Comparison of ENCODE assay signal across 26 mouse cellular contexts in the genomic region with DNA sequence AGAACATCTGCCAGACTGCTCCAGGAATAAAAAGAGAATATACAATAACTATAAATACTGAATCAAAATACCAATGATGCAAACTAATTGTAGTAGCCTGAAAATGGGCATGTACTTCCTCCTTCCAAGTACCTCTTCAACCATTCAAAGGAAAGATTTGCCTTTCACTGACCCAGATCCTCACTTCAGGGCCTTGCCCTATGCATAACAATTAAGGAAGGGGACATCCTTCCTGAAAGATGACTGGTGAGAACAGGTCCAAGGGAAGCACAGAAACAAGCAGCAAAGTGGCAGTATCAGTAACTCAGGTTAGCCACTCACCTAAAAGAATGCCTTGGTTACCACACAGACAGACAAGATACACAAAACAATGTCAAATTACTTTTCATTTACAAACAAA. TPM values are rescaled to one million over a fixed set of nuclear protein-coding genes. Genes with fewer than 3 reads are reported as not detected.
"Had no signal": no experiment of that assay in that cellular context is flagged by ENCODE, and none has a peak within 500 bp of the region (broad histone marks: within the 10 kb centered on the region; RNA-seq: fewer than 3 reads in every experiment).

No protein-coding gene starts in this region.

- DNase-seq: retina, postnatal 1 day; right cerebral cortex, adult 18-20 months; right cerebral cortex, postnatal 14 days; right cerebral cortex, postnatal 25 days; right cerebral cortex, postnatal 4 days; spleen, adult 18-20 months; thymus, adult 18-20 months; thymus, adult 2 months; thymus, postnatal 14 days; thymus, postnatal 25 days; thymus, postnatal 36 days; thymus, postnatal 4 days had no signal

- H3K27ac ChIP-seq: neural tube, embryonic 12.5 days; neural tube, embryonic 13.5 days; neural tube, embryonic 15.5 days; stomach, embryonic 15.5 days; stomach, postnatal 0 days had no signal

- H3K9me3 ChIP-seq: neural tube, embryonic 12.5 days; neural tube, embryonic 13.5 days; neural tube, embryonic 15.5 days; stomach, embryonic 15.5 days had no signal

- H3K27me3 ChIP-seq: neural tube, embryonic 12.5 days; neural tube, embryonic 13.5 days; neural tube, embryonic 15.5 days; stomach, embryonic 15.5 days had no signal

- H3K4me3 ChIP-seq: neural tube, embryonic 12.5 days; neural tube, embryonic 13.5 days; neural tube, embryonic 15.5 days; stomach, embryonic 15.5 days had no signal

- H3K36me3 ChIP-seq: neural tube, embryonic 12.5 days; neural tube, embryonic 13.5 days; neural tube, embryonic 15.5 days; stomach, embryonic 15.5 days had no signal

- H3K4me1 ChIP-seq: neural tube, embryonic 12.5 days had no signal

- H3K9ac ChIP-seq: neural tube, embryonic 12.5 days; neural tube, embryonic 13.5 days; neural tube, embryonic 15.5 days; stomach, embryonic 15.5 days had no signal

RNA-seq across cellular contexts. Expression of a gene that starts 34.9 kb away (rescaled TPM):
- total RNA-seq: neutrophil, adult 5-6 weeks had no signal
- polyA plus RNA-seq: neural tube, embryonic 12.5 days; neural tube, embryonic 13.5 days; neural tube, embryonic 14.5 days; small intestine, adult 2 months; spleen, adult 2 months; urinary bladder, adult 2 months had no signal

RNA-seq across cellular contexts. Expression of a gene that starts 43.1 kb away (rescaled TPM):
- total RNA-seq: neutrophil, adult 5-6 weeks had no signal
- polyA plus RNA-seq: neural tube, embryonic 12.5 days; neural tube, embryonic 13.5 days; neural tube, embryonic 14.5 days; neural tube, embryonic 15.5 days; small intestine, adult 2 months; spleen, adult 2 months; stomach, embryonic 14.5 days; stomach, embryonic 15.5 days; stomach, embryonic 16.5 days; stomach, postnatal 0 days; testis, adult 2 months; thymus, adult 2 months; thymus, postnatal 0 days; urinary bladder, adult 2 months had no signal

RNA-seq across cellular contexts. Expression of a gene that starts 55.3 kb away (rescaled TPM):
- total RNA-seq: neutrophil, adult 5-6 weeks had no signal
